Mouse (Mus musculus) spleen, adult 10 weeks (tissue): ENCODE results near the gene Wfdc15b. TPM values are rescaled to one million over a fixed set of nuclear protein-coding genes. Genes with fewer than 3 reads are reported as not detected.

Experiments
- polyA plus RNA-seq: library from polyadenylated mRNA; stranded (reverse); fragments of 350-450 nt; fragmentation: Illumina TruSeq; extraction: RNeasy Lipid Tissue Mini Kit (QIAGEN cat#74804); gene quantifications from one replicate; pipeline ENCODE4 v1.2.3, GENCODE M21; 2015; ENCODE audit warnings: low replicate concordance; ENCODE audit not compliant: insufficient read depth

The Wfdc15b gene
- polyA plus RNA-seq, result not detected

DNA sequence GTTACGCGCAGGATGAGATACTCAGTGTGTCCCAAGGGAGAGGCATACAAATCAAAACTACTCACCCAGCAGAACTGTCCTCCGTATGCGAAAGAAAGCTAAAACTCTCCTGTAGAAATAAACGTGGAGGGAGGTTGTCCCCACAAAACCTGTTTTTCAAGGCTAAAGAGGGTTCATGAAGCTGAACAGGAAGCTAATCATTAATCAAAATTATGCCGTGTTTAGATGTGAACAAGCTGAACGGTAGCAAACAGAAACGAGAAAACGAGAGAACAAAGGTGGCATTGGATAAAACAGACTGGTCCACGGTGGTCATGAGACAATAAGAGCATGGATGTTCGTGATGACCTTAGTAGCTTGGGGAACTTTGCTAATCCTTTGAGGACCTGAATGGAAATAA lies at the start of gene Wfdc15b:
TSS of gene Wfdc15b (minus strand) at position 139 of the 400 bp plus-strand sequence.

DNA sequence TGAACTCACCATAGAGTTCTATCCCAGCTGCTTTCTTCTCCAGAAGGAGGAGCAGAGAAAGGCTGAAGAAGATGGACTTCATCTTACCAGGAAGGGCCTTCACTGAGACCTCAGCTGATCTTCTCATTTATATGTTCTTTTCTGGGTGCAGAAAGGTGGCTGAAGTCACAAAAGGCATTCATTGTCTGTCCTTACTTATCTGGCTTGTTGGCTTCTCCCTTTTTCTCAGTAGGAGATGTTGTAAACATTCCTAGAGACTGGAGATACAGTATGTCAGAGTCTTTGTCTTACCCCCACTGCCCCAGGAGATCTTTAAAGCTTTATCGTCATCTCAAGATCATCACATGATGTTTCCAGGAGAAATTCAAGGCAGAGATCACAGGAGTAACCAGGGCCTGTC lies 35.1 kb upstream of the Wfdc15b start, which contains the start of gene Svs3b:
TSS of gene Svs3b (minus strand) at position 101 of the 400 bp plus-strand sequence.

DNA sequence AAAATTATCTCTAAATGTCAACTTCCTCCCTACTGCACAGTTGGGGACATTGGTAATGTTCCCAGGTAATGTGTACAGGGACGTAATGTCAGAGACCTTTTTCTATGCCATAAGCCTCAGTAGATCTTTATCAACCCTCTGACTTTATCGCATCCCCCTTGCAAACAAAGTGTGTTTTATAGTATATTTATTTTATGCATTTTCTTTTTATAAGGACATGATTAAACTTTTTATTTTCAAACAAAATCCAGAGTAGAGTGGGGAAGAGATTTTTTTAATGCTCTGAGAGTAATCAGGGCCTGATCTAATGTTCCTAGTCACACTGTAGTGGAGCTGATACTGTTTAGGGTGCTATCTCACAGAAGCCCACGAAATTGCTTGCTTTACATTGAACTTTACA lies 16.9 kb upstream of the Wfdc15b start, which contains the start of gene Svs2:
TSS of gene Svs2 (minus strand) at position 101 of the 400 bp plus-strand sequence.

DNA sequence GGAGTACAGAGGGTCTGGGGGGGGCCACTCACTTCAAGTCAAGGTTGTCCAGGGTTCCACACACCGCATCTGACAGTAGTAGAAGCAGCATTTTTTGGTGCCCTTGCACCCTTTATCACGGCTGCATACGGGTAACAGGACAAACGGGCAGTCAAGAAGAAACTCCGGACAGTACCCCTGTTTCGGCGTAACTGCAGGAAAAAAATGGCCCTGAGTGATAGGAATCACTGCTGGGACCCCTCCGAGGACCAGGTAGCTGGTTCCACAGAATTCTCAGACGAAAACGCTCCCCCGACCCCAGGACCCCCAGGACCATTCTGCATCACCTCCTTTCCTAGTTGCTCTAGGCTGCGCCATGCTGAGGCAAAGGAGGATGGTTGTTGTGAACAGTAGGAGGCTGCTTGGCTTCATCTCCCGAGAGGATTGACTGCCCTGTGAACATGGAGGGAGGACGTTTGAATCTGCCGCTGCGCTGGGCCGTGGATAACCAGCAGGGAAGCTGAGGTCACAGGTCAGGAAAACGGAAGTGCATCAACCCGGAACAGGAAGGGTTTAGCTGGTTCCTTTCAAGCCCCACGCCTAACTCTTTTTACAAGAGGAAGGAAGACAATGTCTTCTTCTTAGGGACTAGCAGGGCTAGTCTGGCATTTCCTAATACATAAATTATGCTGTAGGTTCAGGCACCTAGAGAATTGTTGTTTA lies 21.7 kb downstream of the Wfdc15b start, which contains the start of gene Wfdc15a:
TSS of gene Wfdc15a (minus strand) at position 505 of the 702 bp plus-strand sequence.

DNA sequence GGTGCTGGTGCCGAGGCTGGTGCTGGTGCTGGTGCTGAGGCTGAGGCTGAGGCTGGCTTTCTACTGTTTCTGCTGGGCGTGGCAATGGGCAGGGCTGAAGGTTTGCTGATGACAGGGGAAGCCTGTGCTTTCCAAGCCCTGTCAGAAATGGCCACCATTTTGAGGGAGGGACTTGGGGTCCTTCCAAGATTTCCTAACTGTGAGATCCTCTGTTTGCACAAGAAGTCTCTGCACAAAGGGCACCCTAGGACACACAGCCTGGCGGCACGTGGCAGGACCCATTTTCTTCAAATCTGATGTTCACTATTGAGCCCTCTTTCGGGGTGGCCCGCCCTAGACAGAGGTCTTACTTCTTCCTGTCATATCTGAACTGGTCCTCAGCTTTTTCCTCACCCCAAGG lies 30.9 kb downstream of the Wfdc15b start, which contains the start of gene Wfdc12:
TSS of gene Wfdc12 (minus strand) at position 33 of the 400 bp plus-strand sequence.

DNA sequence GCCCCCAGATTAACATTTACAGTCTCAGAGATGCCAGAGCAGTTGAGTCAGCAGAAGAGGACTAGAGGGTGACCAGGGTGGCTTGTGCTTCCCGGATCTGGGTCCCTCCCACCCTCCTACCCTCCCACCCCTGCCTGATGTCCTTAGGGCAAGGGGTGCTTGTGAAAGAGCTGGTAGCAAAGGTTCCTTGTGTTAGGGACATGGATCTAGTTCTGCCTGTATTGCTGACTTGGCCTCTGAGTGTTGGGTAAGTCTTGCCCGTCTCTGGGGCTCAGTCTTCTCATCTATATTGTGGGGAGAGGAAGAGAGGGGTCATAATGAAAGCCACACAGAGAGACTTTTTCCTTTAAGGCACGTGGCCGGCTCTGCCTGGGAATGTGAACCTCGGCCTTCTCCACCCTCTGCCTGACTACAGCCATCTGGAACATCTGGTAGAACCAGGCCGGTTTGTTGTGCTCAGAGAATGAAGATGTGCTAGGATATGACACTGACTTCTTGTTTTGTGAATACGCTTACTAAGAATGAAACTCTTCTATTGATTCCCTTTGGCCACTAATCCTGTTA lies 38.7 kb downstream of the Wfdc15b start, which contains the start of gene Wfdc5:
TSS of gene Wfdc5 (minus strand) at position 51 of the 564 bp plus-strand sequence.

DNA sequence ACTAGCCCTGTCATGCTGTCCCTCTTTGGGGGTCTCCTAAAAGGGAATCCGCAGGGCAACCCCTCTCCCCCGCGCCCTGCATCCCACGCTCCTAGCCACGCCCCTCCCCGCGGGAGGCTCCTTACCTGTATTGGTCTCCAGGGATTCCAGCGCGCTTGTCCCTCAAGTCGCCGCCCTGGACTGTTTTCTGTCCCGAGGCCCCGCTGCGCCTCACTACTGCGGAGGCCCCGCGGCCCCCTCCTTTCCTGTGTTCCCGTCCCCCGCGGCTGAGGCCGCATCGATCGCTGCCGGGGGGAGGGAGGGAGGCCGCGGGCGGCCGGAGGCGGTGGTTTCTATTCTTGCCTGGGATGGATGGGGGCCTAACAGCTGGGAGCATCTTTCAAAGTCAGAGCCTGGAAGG lies 50.6 kb downstream of the Wfdc15b start, which contains the start of gene Kcns1:
TSS of gene Kcns1 (minus strand) at position 212 of the 400 bp plus-strand sequence.

Other genes with a start within 250 kb of the Wfdc15b start
- gene Ywhab, start 226.7 kb downstream of the Wfdc15b start, polyA plus RNA-seq, result 217 TPM
- 2.3 TPM for gene Pabpc1l, start 196.2 kb downstream of the Wfdc15b start, polyA plus RNA-seq
- gene Stk4, start 151.3 kb downstream of the Wfdc15b start, polyA plus RNA-seq, result 201 TPM
- gene Tomm34, start 150.5 kb downstream of the Wfdc15b start, polyA plus RNA-seq, result 64.8 TPM
- not detected for gene Kcns1, start 50.5 kb downstream of the Wfdc15b start, polyA plus RNA-seq
- gene Wfdc5, start 38.9 kb downstream of the Wfdc15b start, polyA plus RNA-seq, result not detected
- gene Wfdc12, start 31.1 kb downstream of the Wfdc15b start, polyA plus RNA-seq, result not detected
- gene Wfdc15a, start 21.5 kb downstream of the Wfdc15b start, polyA plus RNA-seq, result not detected
- not detected for gene Svs2, start 16.8 kb upstream of the Wfdc15b start, polyA plus RNA-seq
- gene Svs3b, start 35.0 kb upstream of the Wfdc15b start, polyA plus RNA-seq, result not detected
- not detected for gene Svs4, start 56.8 kb upstream of the Wfdc15b start, polyA plus RNA-seq
- gene Svs3a, start 67.6 kb upstream of the Wfdc15b start, polyA plus RNA-seq, result not detected
- gene Svs6, start 95.1 kb upstream of the Wfdc15b start, polyA plus RNA-seq, result not detected
- not detected for gene Svs5, start 111.1 kb upstream of the Wfdc15b start, polyA plus RNA-seq
- gene Slpi, start 167.4 kb upstream of the Wfdc15b start, polyA plus RNA-seq, result 67.5 TPM
- 0.04 TPM for gene Rbpjl, start 181.5 kb upstream of the Wfdc15b start, polyA plus RNA-seq
- gene Matn4, start 183.5 kb upstream of the Wfdc15b start, polyA plus RNA-seq, result 0.06 TPM
- gene Sdc4, start 222.2 kb upstream of the Wfdc15b start, polyA plus RNA-seq, result 55.3 TPM
- 21.8 TPM for gene Sys1, start 235.3 kb upstream of the Wfdc15b start, polyA plus RNA-seq
- not detected for gene Gm20458, start 239.3 kb upstream of the Wfdc15b start, polyA plus RNA-seq